Mouse (Mus musculus): ENCODE results near the gene Lrat. TPM values are rescaled to one million over a fixed set of nuclear protein-coding genes. Genes with fewer than 3 reads are reported as not detected.
A peak's percentile ranks its signal among the peaks of the same experiment; 100 is the strongest.

The Lrat gene
- polyA plus RNA-seq, 1 experiment, result 0.14 TPM

DNA sequence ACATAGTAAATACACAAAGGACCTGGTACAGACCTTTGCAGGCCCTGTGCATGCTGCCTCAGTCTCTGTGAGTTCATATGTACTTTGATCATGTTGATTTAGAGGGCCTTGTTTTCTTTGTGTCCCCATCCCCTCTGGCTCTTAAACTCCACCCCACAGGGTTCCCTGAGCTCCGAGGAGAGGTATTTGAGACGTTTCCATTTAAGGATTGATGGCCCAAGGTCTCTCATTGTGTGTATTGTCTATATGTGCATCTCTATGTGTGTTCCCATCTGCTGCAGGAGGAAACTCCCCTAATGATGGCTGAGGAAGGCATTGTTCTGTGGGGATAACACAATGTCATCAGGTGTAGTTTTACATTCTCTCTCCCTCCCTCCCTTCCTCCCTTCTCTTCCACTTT is 14.9 kb downstream of the Lrat start:
- TF ChIP-seq POLR2A (IDR thresholded peaks at IDR 0.05; ENCODE audit: borderline replicate concordance, extremely low read depth, insufficient read depth, insufficient read length, poor library complexity, severe bottlenecking) (no peak), CTCF (IDR thresholded peaks at IDR 0.05; ENCODE audit: borderline replicate concordance, extremely low read depth, insufficient read depth, insufficient read length) (no peak)
- DNase-seq (ENCODE audit: low read depth), result no peak

DNA sequence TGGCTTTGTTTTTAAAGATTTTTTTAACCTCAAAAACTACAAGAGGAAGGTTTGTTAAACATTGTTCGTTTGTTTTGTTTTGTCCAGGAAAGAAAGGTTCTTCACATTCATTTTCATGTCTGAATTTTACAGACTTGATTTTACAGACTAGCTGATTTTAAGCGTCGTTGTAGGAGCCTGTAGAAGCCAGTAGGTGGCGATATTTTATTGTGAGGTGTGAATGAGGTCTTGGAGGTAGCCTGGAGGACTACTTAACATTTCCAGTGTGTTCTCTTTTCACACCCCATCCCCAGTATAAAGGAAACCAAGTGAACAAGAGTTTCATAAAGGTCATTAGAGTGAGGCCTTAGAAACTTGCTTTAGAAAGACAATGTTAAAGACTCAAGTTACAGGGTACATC is 26.5 kb downstream of the Lrat start:
- DNase-seq (ENCODE audit: low read depth), result peak; percentile 73
- peak; percentile 59; the same call in 1 of the 2 replicates for TF ChIP-seq CTCF (IDR thresholded peaks at IDR 0.05; ENCODE audit: borderline replicate concordance, extremely low read depth, insufficient read depth, insufficient read length)
- TF ChIP-seq POLR2A (IDR thresholded peaks at IDR 0.05; ENCODE audit: borderline replicate concordance, extremely low read depth, insufficient read depth, insufficient read length, poor library complexity, severe bottlenecking), result no peak

DNA sequence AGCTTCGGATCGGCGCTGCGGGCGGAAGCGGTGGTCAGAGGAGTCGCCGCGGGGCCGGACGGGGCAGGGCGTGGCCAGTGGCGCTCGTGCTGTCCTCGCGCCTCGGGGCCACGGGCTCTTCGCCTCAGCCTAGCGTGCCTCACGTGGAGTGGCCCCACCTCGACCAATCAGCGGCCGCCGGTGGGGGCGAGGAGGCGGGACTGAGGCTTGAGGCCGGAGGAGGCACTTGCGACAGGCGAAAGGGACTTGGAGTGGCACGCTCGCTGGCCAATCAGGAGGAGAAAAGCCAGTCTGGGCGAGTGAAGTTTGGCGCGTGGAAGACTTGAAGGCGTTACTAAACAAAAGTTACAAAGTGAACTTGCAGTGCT is 27.4 kb downstream of the Lrat start, which contains the start of gene Rbm46:
TSS of gene Rbm46 (minus strand) at position 112 of the 368 bp plus-strand sequence.
- DNase-seq (ENCODE audit: low read depth), result peak; percentile 93
- TF ChIP-seq CTCF (IDR thresholded peaks at IDR 0.05; ENCODE audit: borderline replicate concordance, extremely low read depth, insufficient read depth, insufficient read length) (no peak), POLR2A (IDR thresholded peaks at IDR 0.05; ENCODE audit: borderline replicate concordance, extremely low read depth, insufficient read depth, insufficient read length, poor library complexity, severe bottlenecking) (no peak)

DNA sequence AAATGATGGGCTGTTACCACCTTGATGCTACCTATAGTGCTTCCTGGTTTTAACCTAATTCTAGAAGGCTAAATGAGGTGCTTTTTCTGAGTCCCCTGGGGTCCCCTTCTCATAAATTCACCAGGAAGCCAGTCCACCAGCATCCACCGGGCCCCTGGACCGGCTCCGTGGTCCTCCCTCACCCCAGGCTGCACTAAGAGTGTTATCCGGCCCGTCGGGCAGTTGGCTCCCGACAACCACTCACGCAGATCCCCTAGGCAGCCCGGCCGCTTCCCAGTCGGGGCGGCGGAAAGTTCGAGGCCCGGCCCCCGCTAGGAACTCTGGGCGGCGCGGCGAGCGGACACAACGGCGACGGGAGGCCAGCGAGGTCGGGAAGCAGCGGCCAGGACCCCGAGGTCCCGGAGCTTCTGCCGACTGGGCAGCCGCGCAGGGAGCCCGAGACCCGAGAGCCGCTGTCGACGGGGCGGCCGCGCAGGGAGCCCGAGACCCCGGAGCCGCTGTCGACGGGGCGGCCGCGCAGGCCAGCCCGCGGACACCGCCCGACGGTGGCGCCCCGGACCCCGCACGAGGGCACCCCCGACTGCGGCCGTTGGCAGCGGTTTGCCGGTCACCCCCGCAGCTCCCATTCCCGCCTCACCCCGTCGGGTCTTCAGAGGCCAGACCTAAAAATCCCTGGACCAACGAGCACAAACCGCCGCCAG is 28.0 kb downstream of the Lrat start:
- no peak for TF ChIP-seq CTCF (IDR thresholded peaks at IDR 0.05; ENCODE audit: borderline replicate concordance, extremely low read depth, insufficient read depth, insufficient read length)
- no peak for TF ChIP-seq POLR2A (IDR thresholded peaks at IDR 0.05; ENCODE audit: borderline replicate concordance, extremely low read depth, insufficient read depth, insufficient read length, poor library complexity, severe bottlenecking)
- DNase-seq (ENCODE audit: low read depth), result no peak

DNA sequence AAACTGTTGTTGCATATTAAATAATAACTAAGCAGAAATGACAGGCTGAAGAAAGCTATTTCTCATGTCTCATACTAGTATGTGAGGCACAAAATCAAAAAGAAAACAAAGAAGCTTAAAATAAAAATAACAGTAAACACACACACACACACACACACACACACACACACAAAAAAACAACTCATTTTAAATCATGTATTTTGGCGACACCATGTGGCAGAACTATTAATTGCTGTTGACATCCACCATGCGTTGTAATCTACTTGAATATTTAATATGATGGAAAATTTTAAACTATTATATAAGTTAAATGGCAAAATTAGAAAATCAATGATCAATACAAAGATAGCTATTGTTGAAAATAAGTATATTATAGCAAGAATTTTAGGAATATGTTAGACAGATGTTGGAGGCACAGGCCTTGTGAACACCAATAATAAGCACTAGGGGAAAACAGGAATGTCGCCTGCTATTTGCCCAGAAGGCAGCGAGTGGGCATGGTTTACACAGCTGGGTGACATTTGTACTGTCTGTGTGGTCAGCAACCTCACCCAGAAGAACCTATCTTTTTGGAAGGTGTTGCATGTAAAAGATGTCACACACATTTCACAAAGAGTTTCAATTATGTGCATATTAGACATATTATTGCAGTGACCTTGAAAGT is 46.2 kb downstream of the Lrat start:
- TF ChIP-seq POLR2A (IDR thresholded peaks at IDR 0.05; ENCODE audit: borderline replicate concordance, extremely low read depth, insufficient read depth, insufficient read length, poor library complexity, severe bottlenecking) (no peak), CTCF (IDR thresholded peaks at IDR 0.05; ENCODE audit: borderline replicate concordance, extremely low read depth, insufficient read depth, insufficient read length) (0 out of 2 replicates have a peak, but pooled peaks have one; percentile 26)
- DNase-seq (ENCODE audit: low read depth), result peak; percentile 71

Other genes with a start within 250 kb of the Lrat start
- 0.58 and 0.63 TPM in 2 replicates for gene Rbm46, start 27.5 kb downstream of the Lrat start, polyA plus RNA-seq (2012; rRNA removed)
- 0.08 and 0.16 TPM in 2 replicates for gene Fgg, start 103.8 kb upstream of the Lrat start, polyA plus RNA-seq (2012; rRNA removed)
- 0.09 and 0.10 TPM in 2 replicates for gene Fga, start 122.1 kb upstream of the Lrat start, polyA plus RNA-seq (2012; rRNA removed)
- 0.06 and 0.08 TPM in 2 replicates for gene Fgb, start 145.9 kb upstream of the Lrat start, polyA plus RNA-seq (2012; rRNA removed)
- 87.6 and 101 TPM in 2 replicates for gene Plrg1, start 151.5 kb upstream of the Lrat start, polyA plus RNA-seq (2012; rRNA removed)
- gene Dchs2, start 224.0 kb upstream of the Lrat start, polyA plus RNA-seq (2012; rRNA removed), result 0.69 and 1.8 TPM in 2 replicates

Data from brain, embryonic 14.5 days (tissue).